Mouse (Mus musculus) heart, adult 2 months (tissue): Measurements from ENCODE around the gene Fam84a.

ENCODE experiments used
- CTCF ChIP-seq: fragments of 200-600 bp; IDR thresholded peaks from 2 replicates; pipeline ENCODE4 v1.8.1; 2022; ENCODE audit warnings: antibody characterized with exemption, mild to moderate bottlenecking, moderate library complexity
- EP300 ChIP-seq: fragments of 200-500 bp; IDR thresholded peaks from 2 replicates; pipeline ENCODE4 v1.6.1; 2011; ENCODE audit warnings: low read depth, low read length, control low read depth; ENCODE audit not compliant: insufficient read depth
- POLR2A ChIP-seq: fragments of 200-500 bp; IDR thresholded peaks from 2 replicates; pipeline ENCODE4 v1.6.1; 2011; ENCODE audit warnings: mild to moderate bottlenecking, low read depth, low read length, control low read depth; ENCODE audit not compliant: insufficient read depth

DNA sequence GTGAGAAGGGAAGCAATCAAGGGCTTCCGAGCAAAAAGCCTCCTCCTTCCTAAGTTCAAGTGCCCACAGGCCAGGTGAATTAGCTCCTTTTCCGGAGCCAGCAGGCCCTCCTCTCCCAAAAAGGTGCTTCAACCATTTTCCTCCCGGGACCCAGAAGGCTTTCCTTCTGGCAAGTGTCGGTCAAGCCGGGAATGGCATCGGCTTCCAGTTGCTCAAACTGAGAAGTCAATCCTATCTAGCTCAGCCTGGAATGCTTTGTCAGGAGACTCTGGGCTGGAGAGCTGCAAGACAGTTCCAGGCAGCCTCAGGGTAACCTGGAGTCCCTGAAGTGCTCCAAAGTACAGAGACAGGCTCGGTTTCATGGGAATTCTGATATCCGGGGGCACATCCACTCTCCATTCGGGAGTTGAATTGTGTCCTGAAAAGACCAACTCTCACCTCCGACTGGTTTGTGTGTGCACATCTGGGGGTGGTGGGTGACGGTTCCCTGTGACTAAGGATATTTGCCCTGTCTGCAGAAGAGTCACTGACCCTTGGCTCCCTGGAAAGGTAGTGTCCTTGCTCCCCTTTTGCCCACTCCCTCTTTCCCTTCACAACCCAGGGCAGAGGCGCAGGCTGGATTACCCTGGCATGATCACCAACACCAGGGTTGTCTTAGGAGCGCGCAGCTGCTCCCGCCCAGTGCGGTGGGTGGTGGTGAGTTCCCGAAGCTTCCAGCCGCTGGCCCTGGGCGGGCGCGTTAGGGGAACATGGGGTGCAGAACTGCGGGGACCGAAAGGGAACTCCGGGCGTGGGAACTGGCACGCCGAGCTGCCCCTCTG lies 2.6 kb downstream of the Fam84a start:
- TF ChIP-seq CTCF (no peak), EP300 (no peak), POLR2A (no peak)
